Mouse (Mus musculus) stomach, embryonic 16.5 days (tissue): ENCODE results near the gene Slc25a43. TPM values are rescaled to one million over a fixed set of nuclear protein-coding genes. Genes with fewer than 3 reads are reported as not detected.

Source experiments
- ATAC-seq: fragments of 200-750 bp; cut with Nextera tagmentation; 2 replicates; pipeline ENCODE4 v1.8.0; 2017; ENCODE audit warnings: moderate number of reproducible peaks, moderate TSS enrichment; ENCODE audit not compliant: insufficient read depth, low FRiP score
- H3K27ac ChIP-seq: fragments of 300-500 bp; sonication (generic); 2 replicates; pipeline ENCODE4 v1.5.1; 2014; ENCODE audit warnings: low read length
- H3K27me3 ChIP-seq: fragments of 300-500 bp; sonication (generic); 2 replicates; pipeline ENCODE4 v1.6.1; 2014; ENCODE audit warnings: low read length, control low read depth, mixed read lengths; ENCODE audit not compliant: control insufficient read depth, insufficient read depth
- H3K36me3 ChIP-seq: fragments of 300-500 bp; sonication (generic); 2 replicates; pipeline ENCODE4 v1.6.1; 2014; ENCODE audit warnings: low read length; ENCODE audit not compliant: control insufficient read depth, insufficient read depth
- H3K4me1 ChIP-seq: fragments of 300-500 bp; sonication (generic); 2 replicates; pipeline ENCODE4 v1.6.1; 2014; ENCODE audit warnings: low read length, control low read depth, mixed read lengths; ENCODE audit not compliant: control insufficient read depth, insufficient read depth
- H3K4me2 ChIP-seq: fragments of 300-500 bp; sonication (generic); 2 replicates; pipeline ENCODE4 v1.6.1; 2014; ENCODE audit warnings: low read depth, low read length, mixed read lengths
- H3K4me3 ChIP-seq: fragments of 300-500 bp; sonication (generic); replicated peaks from 2 replicates; pipeline ENCODE4 v1.5.1; 2014; ENCODE audit warnings: mild to moderate bottlenecking, low read length
- H3K9ac ChIP-seq: fragments of 300-500 bp; sonication (generic); 2 replicates; pipeline ENCODE4 v1.6.1; 2014; ENCODE audit warnings: low read length
- H3K9me3 ChIP-seq: fragments of 300-500 bp; sonication (generic); replicated peaks from 2 replicates; pipeline ENCODE4 v1.6.1; 2016; ENCODE audit warnings: low read length, control low read depth; ENCODE audit not compliant: control insufficient read depth
- WGBS: fragments of 180-500 bp; shearing (Covaris S2); extraction: QIAGEN DNeasy Blood & Tissue Kit; methylation state at CpG from one replicate; pipeline ENCODE4 v1.1.7; 2014; 5-methylcytosine and 5-hydroxymethylcytosine counted together
- polyA plus RNA-seq: library from polyadenylated mRNA; unstranded; fragments of >200 nt; fragmentation: Nextera tagmentation; extraction: Ambion mirVana; gene quantifications from 2 replicates; pipeline ENCODE4 v1.2.1, GENCODE M21; 2015

Slc25a43 gene
- polyA plus RNA-seq, 1 experiment from 2014 or later: 1.6 TPM

GRCm38 (mm10) chrX:36815022-36815421, 71.6 kb downstream of the Slc25a43 start:
- Histone ChIP-seq H3K9me3 (no peaks in the 10 kb centered on the region), H3K4me3 (no peak overlapping the region), H3K27ac (no peak overlapping the region), H3K36me3 (no peaks in the 10 kb centered on the region), H3K9ac (no peak overlapping the region), H3K27me3 (no peaks in the 10 kb centered on the region), H3K4me2 (no peak overlapping the region), H3K4me1 (no peaks in the 10 kb centered on the region; the same call in 1 of the 2 replicates)
- WGBS: 77% methylated on average over 4 of the region's 4 CpGs
- ATAC-seq: no peak

GRCm38 (mm10) chrX:36815439-36815838, 72.0 kb downstream of the Slc25a43 start:
- 73% methylated on average over 2 of the region's 4 CpGs for WGBS
- ATAC-seq: no peak

GRCm38 (mm10) chrX:36816368-36816899, 73.0 kb downstream of the Slc25a43 start:
- WGBS: 28% methylated on average over 8 of the region's 8 CpGs
- peak; percentile 39; the same call in 1 of the 2 replicates for ATAC-seq
- no peaks in the 10 kb centered on the region for H3K9me3 ChIP-seq
- no peak overlapping the region for H3K9ac ChIP-seq
- H3K4me3 ChIP-seq: no peak overlapping the region
- no peaks in the 10 kb centered on the region; the same call in 1 of the 2 replicates for H3K4me1 ChIP-seq
- no peak overlapping the region; the same call in 1 of the 2 replicates for H3K4me2 ChIP-seq
- no peaks in the 10 kb centered on the region for H3K36me3 ChIP-seq
- no peaks in the 10 kb centered on the region for H3K27me3 ChIP-seq
- peak overlapping the region; percentile 83 for H3K27ac ChIP-seq

More at GRCm38 (mm10) chrX:36815439-36815838, 72.0 kb downstream of the Slc25a43 start:
- Histone ChIP-seq H3K4me1 (no peaks in the 10 kb centered on the region; the same call in 1 of the 2 replicates), H3K27ac (no peak overlapping the region), H3K4me3 (no peak overlapping the region), H3K36me3 (no peaks in the 10 kb centered on the region), H3K27me3 (no peaks in the 10 kb centered on the region), H3K9me3 (no peaks in the 10 kb centered on the region), H3K4me2 (no peak overlapping the region), H3K9ac (no peak overlapping the region)

- no peaks in the 10 kb centered on the region; the same call in 1 of the 2 replicates for H3K4me1 ChIP-seq
- peak overlapping the region; percentile 26 for H3K4me3 ChIP-seq
- peak overlapping the region; percentile 54 for H3K9ac ChIP-seq
- no peaks in the 10 kb centered on the region for H3K9me3 ChIP-seq
- peak overlapping the region; percentile 46 for H3K4me2 ChIP-seq
- peak; percentile 71 for ATAC-seq
- no peaks in the 10 kb centered on the region for H3K36me3 ChIP-seq
- WGBS: 12% methylated on average over 10 of the region's 10 CpGs
- peak overlapping the region; percentile 83 for H3K27ac ChIP-seq
- no peaks in the 10 kb centered on the region for H3K27me3 ChIP-seq
These were observed 73.5 kb downstream of the Slc25a43 start for GRCm38 (mm10) chrX:36816953-36817441.

- Histone ChIP-seq H3K4me3 (no peak overlapping the region), H3K9ac (no peak overlapping the region), H3K4me2 (no peak overlapping the region), H3K27ac (no peak overlapping the region), H3K27me3 (no peaks in the 10 kb centered on the region), H3K4me1 (no peaks in the 10 kb centered on the region; the same call in 1 of the 2 replicates), H3K9me3 (no peaks in the 10 kb centered on the region), H3K36me3 (no peaks in the 10 kb centered on the region)
- WGBS: 45% methylated on average over 4 of the region's 4 CpGs
- no peak for ATAC-seq
These were observed 76.1 kb downstream of the Slc25a43 start for GRCm38 (mm10) chrX:36819575-36819974.

GRCm38 (mm10) chrX:36820201-36820600, 76.7 kb downstream of the Slc25a43 start:
- H3K27ac ChIP-seq: no peak overlapping the region
- WGBS: 21% methylated on average over 4 of the region's 4 CpGs
- 0 out of 2 replicates have a peak, but pooled peaks have one; percentile 14 for ATAC-seq
- no peaks in the 10 kb centered on the region for H3K9me3 ChIP-seq
- no peaks in the 10 kb centered on the region for H3K36me3 ChIP-seq
- H3K4me2 ChIP-seq: no peak overlapping the region
- H3K27me3 ChIP-seq: no peaks in the 10 kb centered on the region
- no peaks in the 10 kb centered on the region; the same call in 1 of the 2 replicates for H3K4me1 ChIP-seq
- H3K9ac ChIP-seq: no peak overlapping the region
- no peak overlapping the region for H3K4me3 ChIP-seq

- Histone ChIP-seq H3K27me3 (no peaks in the 10 kb centered on the region), H3K9me3 (no peaks in the 10 kb centered on the region), H3K27ac (no peak overlapping the region), H3K4me3 (no peak overlapping the region), H3K36me3 (no peaks in the 10 kb centered on the region), H3K4me1 (no peaks in the 10 kb centered on the region), H3K4me2 (no peak overlapping the region), H3K9ac (no peak overlapping the region)
- WGBS: 79% methylated on average over 10 of the region's 10 CpGs
- no peak for ATAC-seq
These were observed 80.7 kb downstream of the Slc25a43 start for GRCm38 (mm10) chrX:36823932-36824711.

- Histone ChIP-seq H3K4me3 (no peak overlapping the region), H3K27ac (no peak overlapping the region), H3K27me3 (no peaks in the 10 kb centered on the region), H3K4me1 (no peaks in the 10 kb centered on the region), H3K36me3 (no peaks in the 10 kb centered on the region), H3K9me3 (no peaks in the 10 kb centered on the region), H3K9ac (no peak overlapping the region), H3K4me2 (no peak overlapping the region)
- WGBS: 56% methylated on average over 2 of the region's 2 CpGs
- ATAC-seq: 0 out of 2 replicates have a peak, but pooled peaks have one; percentile 16
These were observed 81.6 kb downstream of the Slc25a43 start for GRCm38 (mm10) chrX:36825032-36825431.
